Mouse (Mus musculus) kidney, adult 2 months (tissue): ENCODE data around the gene Pbrm1.

Experiments used
- CTCF ChIP-seq: fragments of 200-500 bp; conservative IDR thresholded peaks from 2 replicates; pipeline ENCODE4 v1.5.1; 2011; ENCODE audit warnings: low read depth, mild to moderate bottlenecking, control low read depth, low read length, moderate library complexity, mixed read lengths; ENCODE audit not compliant: insufficient read depth, insufficient read length
- POLR2A ChIP-seq: fragments of 200-500 bp; IDR thresholded peaks from one replicate; pipeline ENCODE4 v1.6.1; 2011; ENCODE audit warnings: low read depth, low read length, control low read depth

- no peak for TF ChIP-seq CTCF
- TF ChIP-seq POLR2A = no peak
Measured at GRCm38 (mm10) chr14:31130236-31131220, 111.6 kb downstream of the Pbrm1 start, which contains the start of gene Nt5dc2.
